Mouse (Mus musculus) urinary bladder, adult 2 months (tissue): ENCODE results near the gene Apoe. TPM values are rescaled to one million over a fixed set of nuclear protein-coding genes. Genes with fewer than 3 reads are reported as not detected.

Experiments
- DNase-seq: peaks from one replicate; pipeline ENCODE4 v3.0.0; 2022; ENCODE audit warnings: low spot score
- polyA plus RNA-seq: library from polyadenylated mRNA; depleted of rRNA; stranded (reverse); fragments of >200 nt; gene quantifications from 2 replicates; pipeline ENCODE4 v1.2.3, GENCODE M21; 2012; rRNA removed

The Apoe gene
- polyA plus RNA-seq, 1 experiment: 1,516 TPM

DNA sequence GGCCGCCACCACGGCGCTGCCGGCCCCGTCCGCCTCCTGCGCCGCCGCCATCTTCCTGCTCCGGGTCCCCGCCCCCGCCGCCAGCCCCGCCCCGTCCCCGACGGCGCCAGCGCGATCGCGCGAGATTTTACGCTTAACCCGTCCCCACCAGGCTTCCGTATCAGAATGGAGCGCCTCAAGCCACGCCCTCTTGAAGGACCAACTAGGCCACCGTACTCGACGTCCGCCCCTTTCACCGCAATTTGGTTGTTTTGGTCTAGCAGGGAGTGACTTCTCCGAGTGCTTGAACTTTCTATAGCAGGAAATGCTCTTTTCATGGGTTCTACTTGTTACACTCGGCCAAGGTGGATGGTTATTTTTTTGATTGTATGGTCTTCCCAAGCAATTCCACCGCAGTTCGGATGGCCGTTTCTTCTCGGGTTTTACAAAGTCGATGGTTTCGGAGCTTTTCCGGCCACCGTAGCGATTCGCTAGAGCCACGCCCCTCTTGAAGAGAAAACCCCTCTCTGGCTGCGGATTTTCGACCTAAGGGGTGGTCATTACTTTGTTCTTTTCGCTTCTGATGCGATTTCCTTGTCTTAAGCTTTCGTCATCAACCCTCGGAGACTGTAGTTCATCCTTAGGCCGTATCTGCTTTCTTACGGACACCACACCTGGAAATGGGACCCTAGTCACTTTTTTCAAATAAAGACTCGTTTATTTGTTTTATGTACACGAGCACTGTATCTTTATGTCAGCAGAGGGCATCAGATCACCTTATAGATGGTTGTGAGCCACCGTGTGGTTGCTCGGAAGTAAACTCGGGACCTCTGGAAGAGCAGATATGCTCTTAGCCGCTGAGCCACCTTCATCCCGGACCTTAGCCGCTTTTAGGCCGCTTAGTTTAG is 33.8 kb downstream of the Apoe start, which contains the start of gene Clptm1:
TSS of gene Clptm1 (minus strand) at position 79 of the 887 bp plus-strand sequence.
- DNase-seq: peak; percentile 95

DNA sequence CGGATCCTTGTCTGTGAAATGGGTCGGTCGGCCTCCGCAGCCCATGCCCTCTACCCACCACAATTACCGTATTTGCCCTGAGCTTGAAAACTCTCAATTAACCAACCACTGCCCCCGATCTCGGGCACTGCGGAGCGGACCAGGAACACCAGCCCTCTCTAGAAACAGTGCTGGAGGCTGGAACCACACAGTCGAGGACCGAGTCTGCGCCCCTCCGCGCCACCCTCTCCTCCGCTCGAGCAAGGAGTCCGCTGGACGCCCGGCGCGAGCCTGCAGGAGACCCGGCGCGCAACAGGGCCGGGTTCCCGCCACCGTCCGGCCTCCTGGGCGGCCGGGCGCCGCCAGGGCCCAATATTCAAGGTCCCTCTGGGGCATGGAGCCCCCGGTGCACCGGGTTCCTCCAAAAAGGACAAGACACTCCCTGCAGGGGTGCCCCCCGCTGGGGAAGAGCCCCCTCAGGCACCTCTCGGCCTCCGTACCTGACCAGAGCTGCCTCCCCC is 34.5 kb downstream of the Apoe start:
- no peak for DNase-seq

DNA sequence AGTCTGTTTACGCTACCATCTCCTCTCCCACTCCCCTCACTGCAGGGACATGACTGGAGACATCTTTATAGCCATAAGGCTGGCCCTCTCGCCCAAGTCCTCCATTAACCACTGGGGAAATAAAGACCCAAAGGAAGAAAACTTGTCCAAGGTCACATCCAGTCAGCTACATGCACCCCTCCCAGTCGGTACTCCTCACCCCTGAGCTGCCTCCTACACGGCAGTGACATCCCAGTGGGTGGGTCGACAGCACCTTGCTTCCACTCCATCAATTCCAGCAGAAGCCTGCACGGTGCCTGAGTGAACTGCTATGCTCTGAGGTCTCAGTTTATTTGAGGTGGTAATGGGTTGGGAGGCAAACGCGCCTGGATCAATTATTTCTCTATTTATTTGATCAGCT is 35.0 kb downstream of the Apoe start:
- no peak for DNase-seq

DNA sequence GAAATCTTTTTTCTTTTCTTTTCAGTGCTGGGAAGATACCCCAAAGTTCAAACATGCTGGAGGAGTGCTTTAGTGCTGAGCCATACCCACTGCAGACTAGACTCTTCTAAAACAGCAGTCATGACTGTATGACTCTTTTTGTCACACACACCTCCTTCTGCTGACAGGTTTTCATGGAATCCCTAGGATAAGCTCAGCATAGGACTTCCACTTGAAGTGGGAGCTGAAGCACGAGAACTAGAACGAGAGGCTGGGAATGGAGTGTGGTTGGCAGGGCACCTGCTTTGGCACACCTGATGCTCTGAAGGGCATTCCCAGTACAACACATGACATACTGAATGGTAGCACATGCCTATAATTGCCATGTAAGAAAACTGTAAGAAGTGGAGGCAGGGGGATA is 46.4 kb downstream of the Apoe start:
- no peak for DNase-seq

DNA sequence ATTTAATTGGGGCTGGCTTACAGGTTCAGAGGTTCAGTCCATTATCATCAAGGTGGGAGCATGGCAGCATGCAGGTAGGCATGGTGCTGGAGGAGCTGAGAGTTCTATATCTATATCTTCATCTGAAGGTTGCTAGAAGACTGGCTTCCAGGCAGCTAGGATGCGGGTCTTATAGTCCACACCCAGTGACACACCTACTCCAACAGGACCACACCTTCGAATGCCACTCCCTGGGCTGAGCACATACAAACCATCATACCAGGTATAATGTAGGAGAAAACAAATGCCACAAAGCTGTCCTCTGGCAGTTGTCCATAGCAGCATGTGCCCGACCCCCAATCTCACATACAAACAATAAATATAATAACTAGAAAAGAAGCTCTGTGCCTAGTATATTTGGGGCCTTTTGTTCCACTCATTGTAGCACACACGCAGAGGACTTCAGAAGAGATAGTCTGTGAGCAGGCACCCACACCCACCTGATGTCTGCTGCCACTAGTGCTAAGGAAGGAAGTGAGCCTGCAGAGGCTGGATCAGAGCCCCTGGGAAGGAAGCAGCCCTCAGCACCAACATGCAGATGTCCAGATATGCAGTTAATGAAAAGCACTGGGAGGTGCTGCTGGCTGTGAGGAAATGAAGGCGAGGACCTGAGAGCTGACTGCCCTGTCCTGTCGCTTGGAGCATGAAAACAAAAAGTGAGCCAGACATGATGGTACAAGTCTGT is 47.8 kb downstream of the Apoe start:
- DNase-seq: no peak

Other genes with a start within 250 kb of the Apoe start
- gene Mark4, start 240.4 kb downstream of the Apoe start, polyA plus RNA-seq: 13.3 and 19.4 TPM in 2 replicates
- 8.4 and 10.2 TPM in 2 replicates for gene Exoc3l2, start 235.9 kb downstream of the Apoe start, polyA plus RNA-seq
- 6.6 and 7.4 TPM in 2 replicates for gene Bloc1s3, start 190.8 kb downstream of the Apoe start, polyA plus RNA-seq
- gene Trappc6a, start 190.8 kb downstream of the Apoe start, polyA plus RNA-seq: 58.7 and 77.3 TPM in 2 replicates
- 1.5 and 1.6 TPM in 2 replicates for gene Nkpd1, start 181.3 kb downstream of the Apoe start, polyA plus RNA-seq
- gene Ppp1r37, start 136.1 kb downstream of the Apoe start, polyA plus RNA-seq: 61.4 and 64.8 TPM in 2 replicates
- gene Zfp296, start 121.9 kb downstream of the Apoe start, polyA plus RNA-seq: 6.2 and 7.0 TPM in 2 replicates
- gene Gemin7, start 121.6 kb downstream of the Apoe start, polyA plus RNA-seq: 69.0 TPM in 2 replicates
- gene Clasrp, start 94.7 kb downstream of the Apoe start, polyA plus RNA-seq: 68.9 and 76.5 TPM in 2 replicates
- 22.5 and 23.5 TPM in 2 replicates for gene Relb, start 69.8 kb downstream of the Apoe start, polyA plus RNA-seq
- 54.8 and 64.2 TPM in 2 replicates for gene Clptm1, start 34.2 kb downstream of the Apoe start, polyA plus RNA-seq
- 0.86 and 1.1 TPM in 2 replicates for gene Apoc2, start 21.2 kb downstream of the Apoe start, polyA plus RNA-seq
- not detected in 2 replicates for gene Gm44805, start 17.8 kb downstream of the Apoe start, polyA plus RNA-seq
- 0.19 and 0.28 TPM in 2 replicates for gene Apoc4, start 17.7 kb downstream of the Apoe start, polyA plus RNA-seq
- 54.0 and 72.3 TPM in 2 replicates for gene Apoc1, start 6.5 kb downstream of the Apoe start, polyA plus RNA-seq
- gene Tomm40, start 16.2 kb upstream of the Apoe start, polyA plus RNA-seq: 50.6 and 62.6 TPM in 2 replicates
- 37.9 and 38.6 TPM in 2 replicates for gene Nectin2, start 51.3 kb upstream of the Apoe start, polyA plus RNA-seq
- 171 and 177 TPM in 2 replicates for gene Bcam, start 71.8 kb upstream of the Apoe start, polyA plus RNA-seq
- 25.6 and 37.5 TPM in 2 replicates for gene Cblc, start 97.6 kb upstream of the Apoe start, polyA plus RNA-seq
- gene Bcl3, start 123.6 kb upstream of the Apoe start, polyA plus RNA-seq: 10.8 and 10.9 TPM in 2 replicates
- 0.08 and 0.15 TPM in 2 replicates for gene Gm19345, start 152.8 kb upstream of the Apoe start, polyA plus RNA-seq
- gene Ceacam16, start 162.1 kb upstream of the Apoe start, polyA plus RNA-seq: 0.12 TPM in 1 of 2 replicates, not detected in the other
- gene Ceacam19, start 188.8 kb upstream of the Apoe start, polyA plus RNA-seq: 0.72 and 0.81 TPM in 2 replicates
- gene Pvr, start 222.0 kb upstream of the Apoe start, polyA plus RNA-seq: 15.2 and 16.8 TPM in 2 replicates